Mouse (Mus musculus): Measurements from ENCODE around the gene Vmn2r8.
"Not testable (repeated sequence)": the region's sequence is repeated elsewhere in the genome, so short reads cannot be mapped to it uniquely, and the experiment has no call there.

Gene Vmn2r8

GRCm38 (mm10) chr5:108808750-108809149 lies at the start of gene Vmn2r8:
TSS of gene Vmn2r8 (minus strand) at chr5:108808850.
- not testable (repeated sequence) for DNase-seq (ENCODE audit: low spot score in 2 of 2)

GRCm38 (mm10) chr5:108852501-108852900 lies 43.9 kb upstream of the Vmn2r8 start, which contains the start of gene Vmn2r9:
TSS of gene Vmn2r9 (minus strand) at chr5:108852601.
- not testable (repeated sequence) for DNase-seq (ENCODE audit: low spot score in 2 of 2)

- DNase-seq (ENCODE audit: low spot score in 2 of 2), result no peak
Measured at GRCm38 (mm10) chr5:108849466-108849865, 40.8 kb upstream of the Vmn2r8 start.

GRCm38 (mm10) chr5:108836156-108836555 lies 27.5 kb upstream of the Vmn2r8 start:
- DNase-seq (ENCODE audit: low spot score in 2 of 2), result no peak

GRCm38 (mm10) chr5:108823276-108823675 lies 14.6 kb upstream of the Vmn2r8 start:
- DNase-seq (ENCODE audit: low spot score in 2 of 2), result no peak

GRCm38 (mm10) chr5:108803646-108804045 lies 5.0 kb downstream of the Vmn2r8 start:
- no peak for DNase-seq (ENCODE audit: low spot score in 2 of 2)

- not testable (repeated sequence) for DNase-seq (ENCODE audit: low spot score in 2 of 2)
Measured at GRCm38 (mm10) chr5:108795263-108795662, 13.4 kb downstream of the Vmn2r8 start, which contains the start of gene Tmed11. TSS of gene Tmed11 (minus strand) at chr5:108795363.

GRCm38 (mm10) chr5:108790385-108790784 lies 18.3 kb downstream of the Vmn2r8 start:
- not testable (repeated sequence) for DNase-seq (ENCODE audit: low spot score in 2 of 2)

GRCm38 (mm10) chr5:108774630-108775306 lies 33.9 kb downstream of the Vmn2r8 start, which contains the start of gene Rnf212:
TSS of gene Rnf212 (minus strand) at chr5:108774982.
- DNase-seq (ENCODE audit: low spot score in 2 of 2), result no peak

GRCm38 (mm10) chr5:108760002-108760401 lies 48.6 kb downstream of the Vmn2r8 start:
- no peak for DNase-seq (ENCODE audit: low spot score in 2 of 2)

GRCm38 (mm10) chr5:108758396-108758795 lies 50.3 kb downstream of the Vmn2r8 start:
- DNase-seq (ENCODE audit: low spot score in 2 of 2), result peak; percentile 4 to 45

GRCm38 (mm10) chr5:108751258-108751657 lies 57.4 kb downstream of the Vmn2r8 start:
- DNase-seq (ENCODE audit: low spot score in 2 of 2), result not testable (repeated sequence)

GRCm38 (mm10) chr5:108750328-108751210 lies 58.1 kb downstream of the Vmn2r8 start:
- no peak for DNase-seq (ENCODE audit: low spot score in 2 of 2)

GRCm38 (mm10) chr5:108744629-108745028 lies 64.0 kb downstream of the Vmn2r8 start:
- DNase-seq (ENCODE audit: low spot score in 2 of 2), result no peak

GRCm38 (mm10) chr5:108743856-108744255 lies 64.8 kb downstream of the Vmn2r8 start:
- no peak for DNase-seq (ENCODE audit: low spot score in 2 of 2)

GRCm38 (mm10) chr5:108742596-108742995 lies 66.1 kb downstream of the Vmn2r8 start:
- DNase-seq (ENCODE audit: low spot score in 2 of 2), result no peak

- no peak for DNase-seq (ENCODE audit: low spot score in 2 of 2)
Measured at GRCm38 (mm10) chr5:108741844-108742243, 66.8 kb downstream of the Vmn2r8 start.
